Mouse (Mus musculus) right cerebral cortex, postnatal 25 days (tissue): ENCODE results near the gene Zswim2.
A peak's percentile ranks its signal among the peaks of the same experiment; 100 is the strongest.
"Not testable (repeated sequence)": the region's sequence is repeated elsewhere in the genome, so short reads cannot be mapped to it uniquely, and the experiment has no call there.

Experiments
- DNase-seq: peaks from one replicate; pipeline ENCODE4 v3.0.0; 2022

Gene Zswim2

DNA sequence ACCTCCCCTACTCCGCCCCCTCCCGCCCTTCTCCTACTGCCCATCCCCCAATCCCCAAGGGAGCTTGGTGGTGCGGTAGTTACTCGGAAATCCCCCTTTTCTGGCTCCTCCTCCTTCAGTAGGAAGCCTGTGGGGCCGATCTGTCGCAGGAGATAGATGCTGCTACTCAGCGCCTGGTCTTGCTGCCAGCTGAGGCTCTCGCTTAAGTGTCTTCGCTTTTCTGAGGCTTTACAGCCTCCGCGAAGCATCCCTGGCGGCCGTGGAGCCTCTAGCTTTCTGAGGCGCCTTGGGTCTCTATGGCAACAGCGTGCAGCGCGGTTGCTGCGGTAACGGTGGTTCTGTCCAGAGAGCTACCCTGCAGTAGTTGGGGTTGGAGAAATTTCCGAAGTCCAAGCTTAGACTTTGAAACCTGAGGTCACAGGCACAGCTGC is at the start of gene Zswim2:
Zswim2 (minus strand) TSS at position 298 of the 431 bp plus-strand sequence.
- peak; percentile 87 for DNase-seq

- DNase-seq: not testable (repeated sequence)
Measured at GRCm38 (mm10) chr2:83990253-83990652, 49.2 kb upstream of the Zswim2 start, which contains the start of gene Gm13691. Gene Gm13691 (plus strand): TSS chr2:83990553.

DNA sequence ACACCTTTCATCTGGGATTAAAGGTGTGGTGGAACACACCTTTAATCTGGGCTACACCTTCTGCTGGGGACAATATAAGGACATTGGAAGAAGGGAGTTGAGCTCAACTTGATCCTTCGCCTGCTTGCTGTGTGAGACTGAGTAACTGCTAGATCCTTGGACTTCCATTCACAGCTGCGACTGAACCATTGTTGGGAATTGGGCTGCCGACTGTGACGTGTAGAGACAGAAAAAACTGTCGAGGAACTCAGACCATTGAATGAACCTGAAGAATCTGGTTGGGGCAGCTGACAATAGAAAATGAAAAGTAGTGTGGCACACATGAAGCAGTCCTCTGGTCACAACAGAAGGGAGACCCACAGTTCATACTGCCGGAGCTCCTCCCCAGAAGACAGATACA is 43.4 kb upstream of the Zswim2 start, which contains the start of gene Gm13697:
Gm13697 (plus strand) TSS at position 301 of the 400 bp plus-strand sequence.
- not testable (repeated sequence) for DNase-seq

DNA sequence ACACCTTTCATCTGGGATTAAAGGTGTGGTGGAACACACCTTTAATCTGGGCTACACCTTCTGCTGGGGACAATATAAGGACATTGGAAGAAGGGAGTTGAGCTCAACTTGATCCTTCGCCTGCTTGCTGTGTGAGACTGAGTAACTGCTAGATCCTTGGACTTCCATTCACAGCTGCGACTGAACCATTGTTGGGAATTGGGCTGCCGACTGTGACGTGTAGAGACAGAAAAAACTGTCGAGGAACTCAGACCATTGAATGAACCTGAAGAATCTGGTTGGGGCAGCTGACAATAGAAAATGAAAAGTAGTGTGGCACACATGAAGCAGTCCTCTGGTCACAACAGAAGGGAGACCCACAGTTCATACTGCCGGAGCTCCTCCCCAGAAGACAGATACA is 37.6 kb upstream of the Zswim2 start, which contains the start of gene Gm13694:
Gm13694 (plus strand) TSS at position 301 of the 400 bp plus-strand sequence.
- not testable (repeated sequence) for DNase-seq

GRCm38 (mm10) chr2:83972823-83973222 is 31.8 kb upstream of the Zswim2 start, which contains the start of gene Gm13696:
Gene Gm13696 (plus strand): TSS chr2:83973123.
- not testable (repeated sequence) for DNase-seq

GRCm38 (mm10) chr2:83967013-83967412 is 26.0 kb upstream of the Zswim2 start, which contains the start of gene Gm13695:
Gene Gm13695 (plus strand): TSS chr2:83967313.
- not testable (repeated sequence) for DNase-seq

- not testable (repeated sequence) for DNase-seq
Measured at GRCm38 (mm10) chr2:83961203-83961602, 20.2 kb upstream of the Zswim2 start, which contains the start of gene Gm13693. Gene Gm13693 (plus strand): TSS chr2:83961503.

DNA sequence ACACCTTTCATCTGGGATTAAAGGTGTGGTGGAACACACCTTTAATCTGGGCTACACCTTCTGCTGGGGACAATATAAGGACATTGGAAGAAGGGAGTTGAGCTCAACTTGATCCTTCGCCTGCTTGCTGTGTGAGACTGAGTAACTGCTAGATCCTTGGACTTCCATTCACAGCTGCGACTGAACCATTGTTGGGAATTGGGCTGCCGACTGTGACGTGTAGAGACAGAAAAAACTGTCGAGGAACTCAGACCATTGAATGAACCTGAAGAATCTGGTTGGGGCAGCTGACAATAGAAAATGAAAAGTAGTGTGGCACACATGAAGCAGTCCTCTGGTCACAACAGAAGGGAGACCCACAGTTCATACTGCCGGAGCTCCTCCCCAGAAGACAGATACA is 14.4 kb upstream of the Zswim2 start, which contains the start of gene Gm13698:
Gm13698 (plus strand) TSS at position 301 of the 400 bp plus-strand sequence.
- DNase-seq: not testable (repeated sequence)

DNA sequence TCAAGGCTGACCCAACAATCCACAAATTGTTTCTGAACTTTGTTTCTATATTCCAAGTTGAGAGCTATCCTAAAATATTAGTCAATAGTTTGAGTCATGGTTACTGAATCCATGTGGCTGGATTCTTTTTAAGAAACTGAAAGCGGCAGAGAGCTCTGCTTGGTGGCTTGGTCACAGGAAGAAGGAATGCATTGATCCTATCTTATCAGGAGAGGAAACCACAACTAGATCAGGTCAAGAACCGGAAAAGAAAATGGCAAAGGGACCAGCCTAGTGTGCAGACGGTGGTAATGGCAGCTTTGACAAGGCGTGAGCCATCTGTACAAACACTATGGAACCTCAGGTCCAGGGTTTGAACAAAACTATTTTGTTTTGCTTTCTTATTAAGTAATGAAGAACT is 764 bp upstream of the Zswim2 start:
- no peak for DNase-seq

GRCm38 (mm10) chr2:83941378-83941777 is 350 bp upstream of the Zswim2 start:
- no peak for DNase-seq

DNA sequence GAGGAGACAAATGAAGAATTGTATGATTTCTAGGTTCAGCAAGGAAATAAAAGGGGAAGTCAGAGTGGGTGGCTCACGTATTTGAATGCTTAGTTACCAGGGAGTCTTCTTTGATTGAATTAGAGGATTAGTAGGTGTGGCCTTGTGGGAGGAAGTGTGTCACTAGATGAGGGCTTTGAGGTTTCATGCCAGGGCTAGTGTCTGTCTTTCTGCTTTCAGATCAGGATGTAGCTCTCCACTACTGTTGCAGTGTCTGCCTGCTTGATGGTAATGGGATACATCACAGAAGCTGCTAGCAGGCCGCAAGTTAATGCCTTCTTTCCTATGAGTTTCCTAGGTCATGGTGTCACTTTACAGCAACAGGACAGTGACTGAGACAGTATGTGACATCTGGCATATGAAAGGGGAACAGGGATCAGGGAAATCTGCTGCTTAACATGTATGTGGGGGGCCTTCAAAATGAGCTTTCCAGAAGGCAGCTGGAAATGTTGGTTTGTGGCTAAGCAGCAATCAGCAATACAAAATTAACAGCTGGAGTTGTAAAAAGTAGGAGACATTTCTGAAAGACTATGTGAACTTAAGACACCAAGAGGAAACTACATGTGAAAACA is 11.4 kb downstream of the Zswim2 start:
- no peak for DNase-seq

DNA sequence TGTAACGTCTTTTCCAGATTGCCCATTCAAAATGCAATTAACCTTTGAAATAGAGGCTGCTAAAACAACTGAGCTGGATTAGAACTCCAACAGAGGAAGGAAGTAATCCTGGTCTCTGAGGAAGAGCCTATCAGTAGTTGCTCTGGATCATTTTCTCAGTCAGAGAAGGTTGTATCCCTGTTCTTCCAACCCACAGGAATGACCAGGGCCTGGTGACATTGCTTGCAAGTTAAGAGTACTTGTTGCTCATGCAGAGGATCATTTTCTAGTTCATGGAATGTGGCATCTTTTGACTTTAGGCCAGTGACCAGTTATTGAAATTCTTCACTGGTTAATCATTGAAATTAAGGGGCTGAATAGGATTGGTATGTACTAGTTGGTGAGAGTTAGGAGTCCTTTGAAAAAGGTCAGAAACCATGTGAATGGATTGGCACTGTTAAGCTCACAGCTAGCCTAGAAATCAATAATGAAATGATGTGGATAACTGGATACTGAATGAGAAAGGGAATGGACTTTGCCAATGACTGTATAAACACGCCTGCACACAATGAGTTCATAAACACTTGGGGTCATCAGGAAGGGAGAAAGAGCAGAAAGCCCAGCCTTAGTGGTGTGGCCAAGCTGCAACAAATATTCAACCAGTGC is 39.0 kb downstream of the Zswim2 start:
- DNase-seq: no peak

DNA sequence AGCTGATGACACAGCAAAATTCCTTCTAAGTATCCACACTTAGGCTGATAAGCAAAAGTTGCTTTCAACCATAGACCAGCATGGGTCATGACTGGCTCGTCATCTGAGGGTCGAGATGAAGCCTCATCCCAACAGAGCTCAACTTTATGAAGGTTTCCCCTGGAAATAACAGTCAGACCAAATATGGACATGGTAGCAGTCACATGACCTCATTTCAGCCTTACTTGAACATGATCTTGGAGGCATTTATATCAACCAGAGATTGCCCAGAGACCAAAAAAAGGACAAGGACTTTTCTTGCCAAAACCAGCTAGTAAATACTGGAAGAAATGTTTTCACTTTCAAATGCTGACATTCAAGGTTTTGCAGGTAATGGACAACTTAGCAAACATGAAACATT is 47.3 kb downstream of the Zswim2 start:
- DNase-seq: no peak

DNA sequence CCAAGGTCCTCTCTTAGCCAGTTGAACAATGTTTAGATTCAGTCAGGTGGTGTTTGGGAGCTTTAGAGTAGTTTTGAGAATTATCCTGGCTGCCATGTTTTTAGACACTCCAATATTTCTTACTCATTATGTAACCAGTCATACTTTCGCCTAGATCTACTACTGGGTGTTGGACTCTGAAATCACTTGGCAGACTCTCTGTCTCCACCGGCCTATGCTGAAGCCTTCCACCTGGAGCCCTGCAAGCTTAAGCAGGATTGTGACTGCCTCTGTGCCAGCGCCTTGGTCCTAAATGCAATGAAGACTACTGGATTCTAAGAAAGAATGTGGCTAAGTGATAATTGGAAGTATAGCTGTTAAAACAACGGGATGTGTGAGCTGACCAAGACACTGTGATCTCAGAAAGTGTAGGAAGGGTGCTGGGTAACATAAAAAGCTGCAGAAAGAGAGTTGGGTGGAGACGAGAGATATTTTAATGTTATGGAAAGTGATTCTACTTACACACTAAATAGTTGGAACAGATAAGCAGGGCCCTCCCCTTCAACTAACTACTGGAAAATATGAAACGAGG is 57.1 kb downstream of the Zswim2 start:
- DNase-seq: no peak
